Mouse (Mus musculus): Measurements from ENCODE around the gene Art3.

- TF ChIP-seq CTCF (IDR thresholded peaks at IDR 0.05; ENCODE audit: control insufficient read depth, insufficient read depth, insufficient read length) (no peak), MAX (IDR thresholded peaks at IDR 0.05) (no peak), FOSL1 (IDR thresholded peaks at IDR 0.05; ENCODE audit: insufficient read depth, low read length, poor library complexity, severe bottlenecking) (no peak), USF1 (IDR thresholded peaks at IDR 0.05; ENCODE audit: low read depth) (no peak), MYOG (IDR thresholded peaks at IDR 0.05; ENCODE audit: control insufficient read depth, extremely low read depth, insufficient read length) (no peak)
Observed at GRCm38 (mm10) chr5:92345006-92345405, 13.4 kb downstream of the Art3 start.

Measured in C2C12 (cell line).